Mouse (Mus musculus): Measurements from ENCODE around the gene Agpat3. TPM values are rescaled to one million over a fixed set of nuclear protein-coding genes. Genes with fewer than 3 reads are reported as not detected.

Agpat3 gene
- total and polyA plus RNA-seq, 2 experiments, result 132 to 351 TPM

DNA sequence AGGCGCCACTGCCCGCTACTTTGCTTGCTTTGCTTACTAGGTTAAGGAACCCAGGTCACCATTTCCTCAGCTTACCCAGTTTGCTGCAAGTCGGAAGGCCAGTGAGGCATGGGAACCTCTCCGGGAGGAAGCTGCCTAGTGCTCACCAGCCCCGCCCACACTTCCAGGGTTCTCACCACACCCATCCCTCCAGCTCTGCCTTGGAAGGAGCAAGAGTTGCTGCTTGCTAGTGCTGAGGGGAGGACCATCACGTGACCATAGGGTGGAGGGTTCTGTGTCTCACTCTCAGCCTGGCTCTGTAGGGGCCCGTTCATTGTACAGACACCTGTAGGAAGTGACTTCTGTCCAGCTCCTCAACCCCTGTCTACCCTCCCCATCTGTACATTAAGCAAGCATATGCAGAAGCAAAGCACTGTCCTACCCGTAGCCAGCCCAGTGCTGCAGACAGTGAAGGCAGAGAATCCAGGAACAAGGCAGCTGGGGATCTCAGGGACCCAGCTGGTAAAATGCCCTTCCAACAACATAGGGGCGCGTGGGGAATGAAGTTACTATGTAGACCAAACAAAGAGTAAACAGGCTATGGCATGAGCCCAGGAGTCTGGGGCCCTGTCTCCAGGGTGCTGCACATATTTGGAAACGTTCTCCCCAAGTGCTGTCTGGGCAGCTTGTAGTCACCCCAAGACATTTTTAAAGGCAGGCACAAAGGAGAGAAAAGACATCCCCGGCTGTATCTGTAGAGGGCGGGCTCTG is 40.2 kb downstream of the Agpat3 start:
- peaks cover 5% of the 10 kb centered on the region; the same call in 1 of the 2 replicates for H3K4me1 ChIP-seq (ENCODE audit: control insufficient read depth, insufficient read depth, low read length)
- no peaks in the 10 kb centered on the region for H3K27me3 ChIP-seq (ENCODE audit: control insufficient read depth, insufficient read depth, low read length)
- DNase-seq (ENCODE audit: extremely low read depth, low read depth, low spot score), result no peak
- TF ChIP-seq POLR2A (IDR thresholded peaks at IDR 0.05; ENCODE audit: extremely low read depth, insufficient read depth, low read length) (no peak), CTCF (IDR thresholded peaks at IDR 0.05; ENCODE audit: low read depth, low read length) (no peak)
- 82% methylated on average over 13 of the region's 13 CpGs for WGBS
- H3K79me2 ChIP-seq (ENCODE audit: control insufficient read depth, insufficient read depth, low read length), result peaks cover 46% of the 10 kb centered on the region
- H3K9ac ChIP-seq (ENCODE audit: low read depth, low read length), result no peak overlapping the region
- H3K4me3 ChIP-seq (ENCODE audit: insufficient read depth, low read depth, low read length), result no peak overlapping the region
- no peak overlapping the region for H3K27ac ChIP-seq (replicated peaks; ENCODE audit: insufficient read depth, low read depth, low read length)
- H3K36me3 ChIP-seq (ENCODE audit: control insufficient read depth, insufficient read depth, low read length), result no peaks in the 10 kb centered on the region

DNA sequence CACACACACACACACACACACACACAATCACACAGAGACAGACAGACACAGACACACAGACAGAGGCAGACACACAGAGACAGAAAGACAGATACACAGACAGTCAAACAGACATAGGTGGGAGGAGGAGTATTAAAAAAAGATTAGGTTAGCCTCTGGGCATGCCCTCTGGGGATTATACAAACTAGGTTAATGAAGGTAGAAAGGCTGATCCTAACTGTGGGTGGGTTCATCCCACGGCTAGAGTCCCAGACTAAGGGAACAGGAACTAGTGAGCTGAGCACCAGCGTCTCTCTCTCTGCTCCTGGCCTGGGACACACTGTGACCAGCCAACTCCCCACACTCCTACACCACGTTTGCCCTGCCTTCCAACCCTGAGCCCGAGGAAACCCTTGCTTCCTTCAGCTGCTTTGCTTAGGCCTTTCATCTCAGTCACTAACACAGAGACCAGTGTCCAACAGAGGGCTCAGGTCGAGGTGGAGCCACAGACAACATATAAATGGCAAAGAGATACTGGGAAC is 41.5 kb downstream of the Agpat3 start:
- WGBS, result 47% methylated on average over 5 of the region's 5 CpGs
- TF ChIP-seq POLR2A (IDR thresholded peaks at IDR 0.05; ENCODE audit: extremely low read depth, insufficient read depth, low read length), result no peak
- TF ChIP-seq CTCF (IDR thresholded peaks at IDR 0.05; ENCODE audit: low read depth, low read length), result no peak

DNA sequence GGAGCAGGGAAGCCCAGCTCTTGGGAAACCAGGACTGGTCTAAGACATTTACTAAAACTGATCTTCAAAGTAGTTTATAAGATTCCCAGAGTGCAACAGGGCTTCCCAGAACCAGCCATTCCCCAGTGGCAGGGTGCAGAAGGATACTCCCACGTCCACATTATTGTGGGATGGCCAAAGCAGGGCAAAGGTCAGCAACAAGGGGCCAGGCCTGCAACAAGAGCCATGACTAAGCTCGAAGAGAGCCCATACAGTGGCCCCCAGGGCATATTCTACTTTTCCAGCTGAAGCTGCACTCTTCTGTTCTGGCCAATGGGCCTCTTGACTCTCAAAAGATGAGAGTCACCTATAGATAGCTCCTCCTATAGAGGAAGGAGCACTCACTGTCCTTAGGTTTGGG is 43.7 kb downstream of the Agpat3 start:
- WGBS, result 14% methylated on average over 2 of the region's 2 CpGs
- no peak overlapping the region for H3K27ac ChIP-seq (replicated peaks; ENCODE audit: insufficient read depth, low read depth, low read length)

More for the DNA sequence above, 41.5 kb downstream of the Agpat3 start:
- no peaks in the 10 kb centered on the region for H3K27me3 ChIP-seq (ENCODE audit: control insufficient read depth, insufficient read depth, low read length)
- no peak overlapping the region for H3K9ac ChIP-seq (ENCODE audit: low read depth, low read length)
- H3K36me3 ChIP-seq (ENCODE audit: control insufficient read depth, insufficient read depth, low read length), result no peaks in the 10 kb centered on the region
- peaks cover 40% of the 10 kb centered on the region for H3K79me2 ChIP-seq (ENCODE audit: control insufficient read depth, insufficient read depth, low read length)
- no peak overlapping the region for H3K4me3 ChIP-seq (ENCODE audit: insufficient read depth, low read depth, low read length)
- no peak for DNase-seq (ENCODE audit: extremely low read depth, low read depth, low spot score)
- H3K4me1 ChIP-seq (ENCODE audit: control insufficient read depth, insufficient read depth, low read length), result peaks cover 5% of the 10 kb centered on the region; the same call in 1 of the 2 replicates
- no peak overlapping the region for H3K27ac ChIP-seq (replicated peaks; ENCODE audit: insufficient read depth, low read depth, low read length)

GRCm38 (mm10) chr10:78307391-78307790 is 44.9 kb downstream of the Agpat3 start:
- WGBS, result 92% methylated on average over 3 of the region's 3 CpGs
- Histone ChIP-seq H3K4me3 (ENCODE audit: insufficient read depth, low read depth, low read length) (no peak overlapping the region), H3K4me1 (ENCODE audit: control insufficient read depth, insufficient read depth, low read length) (peaks cover 5% of the 10 kb centered on the region), H3K36me3 (ENCODE audit: control insufficient read depth, insufficient read depth, low read length) (no peaks in the 10 kb centered on the region), H3K79me2 (ENCODE audit: control insufficient read depth, insufficient read depth, low read length) (peaks cover 22% of the 10 kb centered on the region), H3K9ac (ENCODE audit: low read depth, low read length) (no peak overlapping the region), H3K27me3 (ENCODE audit: control insufficient read depth, insufficient read depth, low read length) (no peaks in the 10 kb centered on the region), H3K27ac (replicated peaks; ENCODE audit: insufficient read depth, low read depth, low read length) (no peak overlapping the region)
- DNase-seq (ENCODE audit: extremely low read depth, low read depth, low spot score), result no peak
- TF ChIP-seq POLR2A (IDR thresholded peaks at IDR 0.05; ENCODE audit: extremely low read depth, insufficient read depth, low read length) (no peak), CTCF (IDR thresholded peaks at IDR 0.05; ENCODE audit: low read depth, low read length) (no peak)

More for the DNA sequence above, 43.7 kb downstream of the Agpat3 start:
- TF ChIP-seq CTCF (IDR thresholded peaks at IDR 0.05; ENCODE audit: low read depth, low read length), result no peak
- no peak for TF ChIP-seq POLR2A (IDR thresholded peaks at IDR 0.05; ENCODE audit: extremely low read depth, insufficient read depth, low read length)
- Histone ChIP-seq H3K4me3 (ENCODE audit: insufficient read depth, low read depth, low read length) (no peak overlapping the region), H3K4me1 (ENCODE audit: control insufficient read depth, insufficient read depth, low read length) (peaks cover 5% of the 10 kb centered on the region), H3K9ac (ENCODE audit: low read depth, low read length) (no peak overlapping the region), H3K79me2 (ENCODE audit: control insufficient read depth, insufficient read depth, low read length) (peaks cover 29% of the 10 kb centered on the region), H3K36me3 (ENCODE audit: control insufficient read depth, insufficient read depth, low read length) (no peaks in the 10 kb centered on the region), H3K27me3 (ENCODE audit: control insufficient read depth, insufficient read depth, low read length) (no peaks in the 10 kb centered on the region)
- no peak for DNase-seq (ENCODE audit: extremely low read depth, low read depth, low spot score)

GRCm38 (mm10) chr10:78306027-78306426 is 46.3 kb downstream of the Agpat3 start:
- no peaks in the 10 kb centered on the region for H3K36me3 ChIP-seq (ENCODE audit: control insufficient read depth, insufficient read depth, low read length)
- H3K4me3 ChIP-seq (ENCODE audit: insufficient read depth, low read depth, low read length), result no peak overlapping the region
- no peak for DNase-seq (ENCODE audit: extremely low read depth, low read depth, low spot score)
- H3K27me3 ChIP-seq (ENCODE audit: control insufficient read depth, insufficient read depth, low read length), result no peaks in the 10 kb centered on the region
- WGBS, result 76% methylated on average over 4 of the region's 4 CpGs
- TF ChIP-seq CTCF (IDR thresholded peaks at IDR 0.05; ENCODE audit: low read depth, low read length) (no peak), POLR2A (IDR thresholded peaks at IDR 0.05; ENCODE audit: extremely low read depth, insufficient read depth, low read length) (no peak)
- H3K4me1 ChIP-seq (ENCODE audit: control insufficient read depth, insufficient read depth, low read length), result peaks cover 5% of the 10 kb centered on the region
- no peak overlapping the region for H3K27ac ChIP-seq (replicated peaks; ENCODE audit: insufficient read depth, low read depth, low read length)
- peaks cover 22% of the 10 kb centered on the region for H3K79me2 ChIP-seq (ENCODE audit: control insufficient read depth, insufficient read depth, low read length)
- no peak overlapping the region for H3K9ac ChIP-seq (ENCODE audit: low read depth, low read length)

- DNase-seq (ENCODE audit: extremely low read depth, low read depth, low spot score), result no peak
- H3K9ac ChIP-seq (ENCODE audit: low read depth, low read length), result no peak overlapping the region
- no peak for TF ChIP-seq POLR2A (IDR thresholded peaks at IDR 0.05; ENCODE audit: extremely low read depth, insufficient read depth, low read length)
- no peak for TF ChIP-seq CTCF (IDR thresholded peaks at IDR 0.05; ENCODE audit: low read depth, low read length)
- peaks cover 5% of the 10 kb centered on the region for H3K4me1 ChIP-seq (ENCODE audit: control insufficient read depth, insufficient read depth, low read length)
- no peak overlapping the region for H3K27ac ChIP-seq (replicated peaks; ENCODE audit: insufficient read depth, low read depth, low read length)
- 57% methylated on average over 3 of the region's 3 CpGs for WGBS
- H3K36me3 ChIP-seq (ENCODE audit: control insufficient read depth, insufficient read depth, low read length), result no peaks in the 10 kb centered on the region
- H3K27me3 ChIP-seq (ENCODE audit: control insufficient read depth, insufficient read depth, low read length), result no peaks in the 10 kb centered on the region
- H3K79me2 ChIP-seq (ENCODE audit: control insufficient read depth, insufficient read depth, low read length), result peaks cover 22% of the 10 kb centered on the region
- H3K4me3 ChIP-seq (ENCODE audit: insufficient read depth, low read depth, low read length), result no peak overlapping the region
These were observed 47.3 kb downstream of the Agpat3 start for GRCm38 (mm10) chr10:78304996-78305395.
